8 mouse cellular contexts compared by ENCODE assay signal in the genomic region with DNA sequence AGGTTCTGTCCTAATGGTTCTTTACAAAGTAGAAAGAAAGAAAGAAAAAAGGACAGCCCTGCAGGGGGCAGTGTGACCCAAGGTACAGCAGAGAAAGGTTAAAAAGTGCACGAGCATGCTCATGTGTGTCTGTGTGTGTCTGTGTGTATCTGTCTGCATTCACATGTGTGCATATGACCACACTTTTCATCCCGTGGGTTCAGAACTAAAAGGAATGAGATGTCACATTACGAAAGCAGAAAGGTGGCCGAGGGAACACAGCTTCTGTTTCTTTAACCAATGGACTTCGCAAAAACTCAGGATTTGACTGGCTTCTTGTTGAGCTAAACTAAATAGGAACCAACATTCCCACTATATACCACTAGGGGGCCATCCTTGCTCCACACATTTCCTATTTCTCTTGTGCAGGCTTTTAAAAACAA. TPM values are rescaled to one million over a fixed set of nuclear protein-coding genes. Genes with fewer than 3 reads are reported as not detected.
DNase-seq lines count a peak whose midpoint lies in the region; ATAC-seq and TF ChIP-seq lines count a peak whose summit lies in the region.

No protein-coding gene starts in this region.

- TF ChIP-seq POLR2A in heart, adult 2 months (IDR thresholded peaks at IDR 0.05; ENCODE audit: insufficient read depth, low read depth, low read length), result no peak

- H3K9ac ChIP-seq in heart, adult 2 months (ENCODE audit: low read depth, low read length), result no peak overlapping the region

- intact Hi-C loops in heart, adult 2 months (cut with DNase I), result no loop called here
- intact Hi-C loops in heart, postnatal 25 days (cut with DNase I), result no loop called here

- no peak overlapping the region for H3K27ac ChIP-seq in heart, adult 2 months

- TF ChIP-seq EP300 in heart, adult 2 months (IDR thresholded peaks at IDR 0.05; ENCODE audit: insufficient read depth, low read depth, low read length), result no peak

- H3K4me1 ChIP-seq in heart, adult 2 months (ENCODE audit: control insufficient read depth, insufficient read depth, low read length), result no peaks in the 10 kb centered on the region; the same call in 1 of the 2 replicates

- H3K27me3 ChIP-seq in heart, adult 2 months (ENCODE audit: control insufficient read depth, insufficient read depth, low read length), result no peaks in the 10 kb centered on the region

- H3K36me3 ChIP-seq in heart, adult 2 months (ENCODE audit: control insufficient read depth, insufficient read depth, low read length), result no peaks in the 10 kb centered on the region

- TF ChIP-seq CTCF in heart, adult 2 months (IDR thresholded peaks at IDR 0.05), result peak; percentile 81

- ATAC-seq in megakaryocyte, adult 5-6 weeks (ENCODE audit: poor library complexity, severe bottlenecking), result peak; percentile 82

- H3K4me3 ChIP-seq in heart, adult 2 months, result no peak overlapping the region

- H3K79me2 ChIP-seq in heart, adult 2 months (replicated peaks; ENCODE audit: control insufficient read depth, insufficient read depth, low read length), result no peaks in the 10 kb centered on the region

- 32% methylated on average over 5 of the region's 5 CpGs for WGBS in heart, adult 2 months

- no peak for DNase-seq in heart, adult 2 months
- DNase-seq in heart, postnatal 25 days (ENCODE audit: low spot score), result no peak
- DNase-seq in 416B (ENCODE audit: low read depth) (peak; percentile 90), MN1 (ENCODE audit: low spot score) (peak; percentile 68)
- peak; percentile 67 for DNase-seq in embryo, embryonic 10 days (ENCODE audit: low spot score)
- peak; percentile 79 for DNase-seq in kidney, postnatal 10 days
- peak; percentile 78 for DNase-seq in thymus, postnatal 0 days (ENCODE audit: low spot score)

RNA-seq across cellular contexts. Expression of gene Serac1, which starts 24.6 kb away (rescaled TPM):
- 1 to 10 TPM; 7.0 to 8.6 TPM for total RNA-seq in heart, adult 2 months (2021)
- 5.7 and 11.5 TPM in 2 replicates for polyA plus RNA-seq in heart, adult 2 months (2012; rRNA removed)
- total RNA-seq in heart, postnatal 25 days (2021), result 10 to 100 TPM in 1 of 2 experiments, 1 to 10 TPM in 1; 6.0 to 10.4 TPM
- total RNA-seq in megakaryocyte, adult 5-6 weeks (2015), result 1.2 and 2.1 TPM in 2 replicates
- 4.9 and 5.7 TPM in 2 replicates for total RNA-seq in megakaryocyte, adult 5-6 weeks (2017)
- polyA plus RNA-seq in thymus, postnatal 0 days (2015; fragmentation: Nextera tagmentation; extraction: Ambion mirVana), result 2.5 and 2.9 TPM in 2 replicates

RNA-seq across cellular contexts. Expression of gene Gtf2h5, which starts 24.6 kb away (rescaled TPM):
- total RNA-seq in heart, adult 2 months (2021), result 10 to 100 TPM; 54.6 to 64.7 TPM
- 25.5 and 36.3 TPM in 2 replicates for polyA plus RNA-seq in heart, adult 2 months (2012; rRNA removed)
- total RNA-seq in heart, postnatal 25 days (2021), result 10 to 100 TPM; 68.5 to 68.6 TPM
- 73.4 and 75.0 TPM in 2 replicates for total RNA-seq in megakaryocyte, adult 5-6 weeks (2015)
- 51.6 and 62.5 TPM in 2 replicates for total RNA-seq in megakaryocyte, adult 5-6 weeks (2017)
- polyA plus RNA-seq in thymus, postnatal 0 days (2015; fragmentation: Nextera tagmentation; extraction: Ambion mirVana), result 177 and 185 TPM in 2 replicates

RNA-seq across cellular contexts. Expression of gene Tulp4, which starts 51.3 kb away (rescaled TPM):
- total RNA-seq in heart, adult 2 months (2021), result 100 to 1,000 TPM in 1 of 2 experiments, 10 to 100 TPM in 1; 97.2 to 112 TPM
- 31.2 and 37.8 TPM in 2 replicates for polyA plus RNA-seq in heart, adult 2 months (2012; rRNA removed)
- total RNA-seq in heart, postnatal 25 days (2021), result 100 to 1,000 TPM in 1 of 2 experiments, 10 to 100 TPM in 1; 99.6 to 111 TPM
- total RNA-seq in megakaryocyte, adult 5-6 weeks (2015), result 9.0 and 9.8 TPM in 2 replicates
- total RNA-seq in megakaryocyte, adult 5-6 weeks (2017), result 13.2 and 17.5 TPM in 2 replicates
- polyA plus RNA-seq in thymus, postnatal 0 days (2015; fragmentation: Nextera tagmentation; extraction: Ambion mirVana), result 40.8 and 46.4 TPM in 2 replicates

Comparison
In these comparisons a context has a peak if more than half of its experiments do, and no peak if none do; other contexts are left out.
1. DNase-seq: peak in 416B (single experiment), MN1 (single experiment), embryo, embryonic 10 days (single experiment), kidney, postnatal 10 days (single experiment) and thymus, postnatal 0 days (single experiment); none in heart, adult 2 months (0 of 2) and heart, postnatal 25 days (single experiment).
2. RNA of gene Tulp4, which starts 51.3 kb away (total RNA-seq): 97.2 to 112 TPM in heart, adult 2 months and 99.6 to 111 TPM in heart, postnatal 25 days; 9.0 to 17.5 TPM in megakaryocyte, adult 5-6 weeks; every median in the first group is over 4 times any median in the second.